Mouse (Mus musculus) neural tube, embryonic 15.5 days (tissue): ENCODE results near the gene Syt8. TPM values are rescaled to one million over a fixed set of nuclear protein-coding genes. Genes with fewer than 3 reads are reported as not detected.

Experiments
- ATAC-seq: fragments of 200-750 bp; cut with Nextera tagmentation; 2 replicates; pipeline ENCODE4 v1.8.0; 2017; ENCODE audit warnings: mild to moderate bottlenecking, moderate TSS enrichment, moderate library complexity; ENCODE audit not compliant: low FRiP score
- H3K27ac ChIP-seq: fragments of 300-500 bp; sonication (generic); replicated peaks from 2 replicates; pipeline ENCODE4 v1.5.1; 2015; ENCODE audit warnings: mild to moderate bottlenecking, inconsistent platforms
- H3K27me3 ChIP-seq: fragments of 300-500 bp; sonication (generic); replicated peaks from 2 replicates; pipeline ENCODE4 v1.6.1; 2015; ENCODE audit warnings: inconsistent platforms
- H3K36me3 ChIP-seq: fragments of 300-500 bp; sonication (generic); 2 replicates; pipeline ENCODE4 v1.6.1; 2015; ENCODE audit warnings: inconsistent platforms
- H3K4me1 ChIP-seq: fragments of 300-500 bp; sonication (generic); 2 replicates; pipeline ENCODE4 v1.6.1; 2015; ENCODE audit warnings: inconsistent platforms
- H3K4me2 ChIP-seq: fragments of 300-500 bp; sonication (generic); 2 replicates; pipeline ENCODE4 v1.6.1; 2015; ENCODE audit warnings: inconsistent platforms, mild to moderate bottlenecking, moderate library complexity
- H3K4me3 ChIP-seq: fragments of 300-500 bp; sonication (generic); replicated peaks from 2 replicates; pipeline ENCODE4 v1.5.1; 2015; ENCODE audit warnings: mild to moderate bottlenecking, inconsistent platforms
- H3K9ac ChIP-seq: fragments of 300-500 bp; sonication (generic); replicated peaks from 2 replicates; pipeline ENCODE4 v1.6.1; 2015; ENCODE audit warnings: mild to moderate bottlenecking, inconsistent platforms
- H3K9me3 ChIP-seq: fragments of 300-500 bp; sonication (generic); replicated peaks from 2 replicates; pipeline ENCODE4 v1.6.1; 2016; ENCODE audit warnings: inconsistent platforms
- WGBS: fragments of 180-500 bp; shearing (Covaris S2); methylation state at CpG from one replicate; pipeline ENCODE4 v1.1.7; 2015; ENCODE audit warnings: mixed read lengths; 5-methylcytosine and 5-hydroxymethylcytosine counted together
- polyA plus RNA-seq: library from polyadenylated mRNA; unstranded; fragments of >200 nt; fragmentation: Nextera tagmentation; extraction: Ambion mirVana; gene quantifications from 2 replicates; pipeline ENCODE4 v1.2.1, GENCODE M21; 2015

Gene Syt8
- 0.14 TPM in 1 of 2 replicates, not detected in the other for polyA plus RNA-seq

- H3K4me1 ChIP-seq, result peaks cover 16% of the 10 kb centered on the region
- H3K27me3 ChIP-seq, result no peaks in the 10 kb centered on the region
- H3K9me3 ChIP-seq, result no peaks in the 10 kb centered on the region
- no peak within 1 kb of the TSS for H3K4me3 ChIP-seq
- ATAC-seq, result no peak
- 90% methylated on average over 10 of the region's 10 CpGs for WGBS
- no peak within 1 kb of the TSS for H3K4me2 ChIP-seq
- no peaks in the 10 kb centered on the region for H3K36me3 ChIP-seq
- no peak within 1 kb of the TSS for H3K9ac ChIP-seq
- H3K27ac ChIP-seq, result no peak within 1 kb of the TSS
These were observed at the start of gene Syt8 for GRCm38 (mm10) chr7:142434137-142434865. Gene Syt8, plus strand, starts transcription at chr7:142434850.

- H3K4me2 ChIP-seq, result peak overlapping the region; percentile 91
- H3K9ac ChIP-seq, result peak overlapping the region; percentile 86; the same call in 1 of the 2 replicates
- WGBS, result 90% methylated on average over 3 of the region's 3 CpGs
- H3K4me3 ChIP-seq, result peak overlapping the region; percentile 86; the same call in 1 of the 2 replicates
- H3K27ac ChIP-seq, result no peak overlapping the region
- H3K27me3 ChIP-seq, result no peaks in the 10 kb centered on the region
- ATAC-seq, result no peak
- no peaks in the 10 kb centered on the region for H3K9me3 ChIP-seq
- H3K36me3 ChIP-seq, result peaks cover 46% of the 10 kb centered on the region
- peaks cover 30% of the 10 kb centered on the region for H3K4me1 ChIP-seq
These were observed 48.8 kb upstream of the Syt8 start for GRCm38 (mm10) chr7:142385742-142386403.

DNA sequence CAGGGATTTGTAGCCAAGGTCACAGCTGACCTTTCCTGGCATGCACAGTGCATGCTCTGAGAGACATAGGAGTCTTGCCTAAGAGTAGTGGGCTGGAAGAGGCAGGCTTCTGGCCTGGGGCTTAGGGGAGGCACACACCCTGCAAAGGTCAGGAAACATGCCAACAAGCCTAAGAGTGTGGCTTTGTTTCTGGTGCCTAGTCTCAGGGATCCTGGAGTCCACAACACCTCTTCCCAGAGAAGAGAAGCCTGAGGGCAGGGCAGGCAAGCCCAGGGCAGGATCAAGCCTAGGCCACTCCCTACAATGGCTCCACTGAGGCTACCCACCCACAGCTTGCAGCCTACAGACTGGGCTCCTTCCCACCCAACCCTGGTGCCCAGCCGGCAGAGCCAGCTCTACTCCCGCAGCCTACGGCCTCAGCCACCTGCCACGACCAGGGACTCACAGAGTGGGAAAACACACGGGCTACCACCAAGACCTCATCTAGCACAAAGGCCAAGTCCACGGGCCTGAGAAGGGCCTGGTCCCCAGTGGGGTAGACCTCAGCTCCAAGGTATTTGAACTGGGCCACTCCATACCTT lies 47.9 kb upstream of the Syt8 start:
- WGBS, result 66% methylated on average over 6 of the region's 6 CpGs
- H3K4me2 ChIP-seq, result peak overlapping the region; percentile 91
- no peak overlapping the region for H3K27ac ChIP-seq
- peak overlapping the region; percentile 86 for H3K4me3 ChIP-seq
- no peak for ATAC-seq
- peaks cover 38% of the 10 kb centered on the region for H3K36me3 ChIP-seq
- peaks cover 30% of the 10 kb centered on the region for H3K4me1 ChIP-seq
- peak overlapping the region; percentile 86 for H3K9ac ChIP-seq
- H3K9me3 ChIP-seq, result no peaks in the 10 kb centered on the region
- no peaks in the 10 kb centered on the region for H3K27me3 ChIP-seq

DNA sequence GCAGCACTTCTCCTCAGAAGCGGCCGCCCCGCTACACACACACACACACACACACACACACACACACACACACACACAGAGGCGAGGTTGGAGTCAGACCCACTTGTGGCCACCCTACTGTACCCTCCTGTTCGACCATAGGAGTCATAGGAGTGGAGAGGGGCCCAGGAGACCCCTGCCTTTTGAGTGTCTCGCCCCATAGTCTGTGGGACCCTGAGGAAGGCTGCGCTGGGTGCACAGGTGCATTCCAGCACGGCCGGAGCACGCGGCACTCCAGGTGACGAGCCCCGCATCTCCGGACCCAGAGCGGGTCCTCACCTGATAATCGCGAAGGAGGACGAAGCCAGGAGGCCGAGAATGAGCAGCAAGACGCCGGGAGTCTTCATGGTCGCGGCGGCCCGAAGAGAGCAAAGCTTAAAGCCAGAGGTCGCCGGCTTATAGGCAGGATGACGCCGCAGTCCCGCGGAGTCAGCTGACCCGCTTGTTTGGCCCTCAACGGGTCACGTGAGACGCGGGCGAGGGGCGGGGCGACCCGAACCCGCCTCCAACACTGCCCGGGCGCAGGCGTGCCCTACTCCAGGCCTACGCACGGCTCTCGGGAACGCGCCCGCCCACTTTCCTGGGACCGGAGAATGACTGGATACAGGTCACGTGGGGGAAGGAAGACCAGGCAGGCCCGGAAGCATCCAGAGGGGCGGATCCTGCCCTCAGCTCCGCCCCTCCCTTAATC lies 47.1 kb upstream of the Syt8 start, which contains the start of gene Ctsd:
Gene Ctsd, minus strand, starts transcription at position 620 of the 730 bp plus-strand sequence.
- Histone ChIP-seq H3K9me3 (no peaks in the 10 kb centered on the region), H3K4me2 (peak within 1 kb of the TSS; percentile 91), H3K27ac (peak within 1 kb of the TSS; percentile 72), H3K27me3 (no peaks in the 10 kb centered on the region), H3K4me1 (peaks cover 30% of the 10 kb centered on the region), H3K4me3 (peak within 1 kb of the TSS; percentile 86), H3K9ac (peak within 1 kb of the TSS; percentile 86), H3K36me3 (peaks cover 29% of the 10 kb centered on the region)
- WGBS, result under 1% methylated on average over 55 of the region's 55 CpGs
- ATAC-seq, result peak; percentile 98

DNA sequence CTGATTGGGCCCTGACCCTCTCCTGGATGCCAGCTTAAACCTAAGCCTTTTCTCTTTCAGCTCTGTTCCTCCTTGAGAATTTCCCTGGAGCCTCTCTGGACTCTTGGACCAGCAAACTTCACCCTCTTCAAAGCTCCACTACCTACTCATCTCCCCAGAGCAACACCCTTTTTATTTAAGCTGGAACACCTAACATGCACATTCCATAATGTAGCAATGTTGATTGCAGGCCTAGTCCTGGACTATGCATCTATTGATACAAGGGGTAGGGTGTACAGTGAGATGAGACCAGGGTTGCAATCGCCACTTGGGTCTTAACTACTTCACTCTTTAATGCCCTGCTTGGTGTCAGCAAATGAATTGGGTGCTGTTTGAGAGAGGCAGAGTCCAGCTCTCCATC lies 46.5 kb upstream of the Syt8 start:
- peaks cover 30% of the 10 kb centered on the region for H3K4me1 ChIP-seq
- H3K9ac ChIP-seq, result 0 out of 2 replicates have a peak overlapping the region, but pooled peaks have one; percentile 3
- H3K27ac ChIP-seq, result peak overlapping the region; percentile 72
- WGBS, result 93% methylated on average over 1 of the region's 1 CpGs
- ATAC-seq, result peak; percentile 19
- H3K36me3 ChIP-seq, result peaks cover 23% of the 10 kb centered on the region
- no peaks in the 10 kb centered on the region for H3K27me3 ChIP-seq
- H3K4me2 ChIP-seq, result peak overlapping the region; percentile 91
- H3K9me3 ChIP-seq, result no peaks in the 10 kb centered on the region
- H3K4me3 ChIP-seq, result peak overlapping the region; percentile 86

DNA sequence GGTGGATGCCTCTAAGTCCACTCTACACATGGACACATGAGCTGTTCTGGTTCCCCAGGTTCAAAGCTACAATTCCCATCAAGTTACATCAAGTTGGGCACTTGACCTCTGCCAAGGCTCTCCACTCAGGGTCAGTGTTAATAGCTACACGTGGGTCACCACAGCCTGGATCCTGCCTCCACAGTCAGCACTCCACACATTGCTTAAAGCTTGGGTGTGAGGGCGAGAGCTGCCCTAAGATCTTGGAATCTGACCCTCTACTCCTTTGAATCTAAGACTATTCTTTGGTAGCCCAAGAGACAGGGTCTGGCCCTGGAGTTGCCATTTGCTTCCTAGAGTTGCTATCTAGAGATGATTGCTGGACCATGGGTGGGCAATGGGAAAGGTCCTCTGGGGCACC lies 45.9 kb upstream of the Syt8 start:
- H3K4me1 ChIP-seq, result peaks cover 30% of the 10 kb centered on the region
- H3K9me3 ChIP-seq, result no peaks in the 10 kb centered on the region
- no peak overlapping the region for H3K4me2 ChIP-seq
- 96% methylated on average over 2 of the region's 2 CpGs for WGBS
- H3K27ac ChIP-seq, result no peak overlapping the region
- H3K27me3 ChIP-seq, result no peaks in the 10 kb centered on the region
- H3K9ac ChIP-seq, result no peak overlapping the region
- H3K36me3 ChIP-seq, result peaks cover 18% of the 10 kb centered on the region
- no peak overlapping the region for H3K4me3 ChIP-seq
- ATAC-seq, result no peak

DNA sequence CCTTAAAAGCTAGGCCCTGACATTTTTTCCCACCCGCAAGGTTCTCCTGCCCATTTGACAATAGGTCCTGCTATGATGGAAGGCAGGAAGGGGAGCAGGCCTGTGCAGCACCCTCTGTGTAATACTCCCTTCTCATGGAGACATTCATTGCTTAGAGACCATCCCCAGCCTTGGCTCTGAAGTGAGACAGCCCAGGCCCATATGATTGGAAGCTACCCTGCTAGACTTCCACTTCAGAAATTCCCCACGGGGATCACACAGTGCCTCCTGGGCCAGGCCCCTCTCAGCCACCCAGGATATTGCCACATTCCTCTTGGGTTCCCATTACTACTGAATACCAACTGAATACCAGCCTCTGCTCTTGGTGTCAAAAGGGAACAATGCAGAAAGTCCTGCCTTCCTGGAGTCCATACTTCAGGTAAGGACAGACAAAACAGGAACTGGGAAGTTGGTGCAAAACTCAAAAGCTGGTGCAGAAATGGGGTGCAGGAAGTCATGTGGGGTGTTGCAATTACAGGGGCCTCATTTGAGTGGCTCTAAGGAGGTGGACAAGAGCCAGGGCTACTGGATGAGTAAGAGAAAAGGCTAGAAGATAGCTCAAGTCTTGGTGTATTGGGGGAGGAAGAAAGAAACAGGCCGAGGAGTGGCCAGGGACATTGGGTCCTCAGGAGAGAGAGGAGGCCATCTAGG lies 44.5 kb upstream of the Syt8 start:
- WGBS, result 89% methylated on average over 3 of the region's 3 CpGs
- Histone ChIP-seq H3K4me2 (no peak overlapping the region), H3K27me3 (no peaks in the 10 kb centered on the region), H3K4me1 (peaks cover 29% of the 10 kb centered on the region), H3K27ac (no peak overlapping the region), H3K9ac (no peak overlapping the region), H3K36me3 (peaks cover 4% of the 10 kb centered on the region; the same call in 1 of the 2 replicates), H3K4me3 (no peak overlapping the region), H3K9me3 (no peaks in the 10 kb centered on the region)
- no peak for ATAC-seq

DNA sequence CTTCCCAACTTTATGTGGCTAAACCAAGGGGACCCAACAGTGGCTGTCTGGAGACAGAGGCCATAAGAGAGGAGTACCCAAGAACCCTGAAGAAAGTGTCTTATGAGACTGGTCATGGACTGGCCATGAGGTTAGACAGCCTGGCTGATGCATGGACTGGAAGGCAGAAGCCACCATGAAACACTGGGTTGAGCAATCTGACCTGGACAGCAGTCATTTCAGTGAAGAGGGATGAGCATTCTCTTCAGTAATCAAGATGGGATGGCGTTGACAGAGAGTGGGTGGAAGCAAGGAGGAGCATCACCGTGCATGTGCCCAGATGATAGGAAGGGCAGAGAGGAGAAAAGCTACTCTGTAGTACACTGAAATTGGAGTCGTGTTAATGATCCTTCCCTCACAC lies 43.5 kb upstream of the Syt8 start:
- Histone ChIP-seq H3K4me3 (no peak overlapping the region), H3K27me3 (no peaks in the 10 kb centered on the region), H3K9me3 (no peaks in the 10 kb centered on the region), H3K4me1 (peaks cover 19% of the 10 kb centered on the region), H3K9ac (no peak overlapping the region), H3K4me2 (no peak overlapping the region), H3K27ac (no peak overlapping the region), H3K36me3 (no peaks in the 10 kb centered on the region)
- no peak for ATAC-seq
- 73% methylated on average over 3 of the region's 3 CpGs for WGBS

DNA sequence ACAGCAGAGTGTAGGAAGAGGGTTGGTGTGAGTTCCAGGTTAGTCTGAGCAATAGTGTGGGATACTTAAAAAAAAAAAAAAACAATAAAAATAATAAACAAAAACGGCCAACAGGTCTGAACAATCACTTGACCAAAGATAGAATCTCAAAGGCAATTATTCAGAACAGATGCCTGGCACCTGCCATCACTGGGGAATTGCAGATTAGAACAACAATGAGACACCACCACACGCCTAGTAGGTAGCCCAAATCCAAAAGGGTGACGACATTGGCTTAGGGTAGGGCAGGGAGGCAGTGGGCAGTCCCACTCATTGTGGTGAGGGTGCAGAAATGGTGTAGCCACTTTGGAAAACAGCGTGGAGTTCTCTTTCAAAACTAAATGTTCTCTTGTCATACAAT lies 43.0 kb upstream of the Syt8 start:
- no peaks in the 10 kb centered on the region for H3K36me3 ChIP-seq
- H3K4me2 ChIP-seq, result no peak overlapping the region
- WGBS, result 70% methylated on average over 4 of the region's 4 CpGs
- no peak for ATAC-seq
- no peaks in the 10 kb centered on the region for H3K27me3 ChIP-seq
- H3K9ac ChIP-seq, result no peak overlapping the region
- no peak overlapping the region for H3K4me3 ChIP-seq
- no peak overlapping the region for H3K27ac ChIP-seq
- no peaks in the 10 kb centered on the region for H3K9me3 ChIP-seq
- H3K4me1 ChIP-seq, result peaks cover 14% of the 10 kb centered on the region

- ATAC-seq, result no peak
- no peak overlapping the region for H3K9ac ChIP-seq
These were observed 41.5 kb upstream of the Syt8 start for GRCm38 (mm10) chr7:142393191-142393590.

More at GRCm38 (mm10) chr7:142393191-142393590, 41.5 kb upstream of the Syt8 start:
- Histone ChIP-seq H3K27ac (no peak overlapping the region), H3K36me3 (no peaks in the 10 kb centered on the region), H3K4me1 (peaks cover 3% of the 10 kb centered on the region), H3K4me2 (no peak overlapping the region), H3K4me3 (no peak overlapping the region), H3K27me3 (no peaks in the 10 kb centered on the region), H3K9me3 (no peaks in the 10 kb centered on the region)
- 41% methylated on average over 4 of the region's 4 CpGs for WGBS
